Mouse (Mus musculus) retina, postnatal 7 days (tissue): Measurements from ENCODE around the gene Gm17018.

ENCODE experiments used
- DNase-seq: peaks from one replicate; pipeline ENCODE4 v3.0.0-alpha.2; 2012; ENCODE audit warnings: low read depth, low spot score

The Gm17018 gene

DNA sequence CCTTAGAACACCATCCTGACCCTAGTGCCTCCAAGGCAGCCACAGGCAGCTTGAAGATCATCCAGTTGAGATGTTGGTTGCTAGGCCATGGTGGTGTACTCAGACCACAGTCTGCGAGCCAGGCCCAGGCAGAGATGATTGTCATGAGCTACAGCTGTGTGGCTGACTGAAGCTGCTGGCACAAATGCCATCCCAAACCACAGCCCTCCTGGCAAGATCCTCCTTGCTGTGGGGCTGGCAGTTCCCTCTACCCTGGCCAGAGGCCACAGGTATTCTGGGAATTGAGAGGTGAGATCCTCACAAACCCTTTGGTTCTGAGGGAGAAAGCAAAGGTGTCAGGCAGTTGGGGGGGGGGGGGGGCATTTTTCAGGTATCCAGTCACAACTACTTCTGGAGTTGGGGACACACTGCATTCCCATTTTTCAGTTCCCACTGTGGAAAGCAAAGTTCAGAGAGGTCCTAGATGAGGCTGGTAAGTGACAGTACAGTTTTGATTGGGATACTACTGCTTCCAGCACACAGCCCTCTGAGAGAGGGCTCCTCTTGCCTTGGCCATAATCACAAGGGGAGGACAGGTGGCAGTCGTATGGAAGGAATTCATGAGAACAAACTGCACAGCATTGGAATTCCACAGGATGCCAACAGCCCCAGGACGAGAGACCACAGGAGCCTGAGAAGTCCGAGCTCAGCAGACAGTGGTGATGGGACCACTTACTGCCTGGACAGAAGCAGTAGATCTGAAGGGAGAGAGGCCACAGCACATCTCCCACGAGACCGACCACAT is 27.3 kb downstream of the Gm17018 start:
- DNase-seq, result no peak

GRCm38 (mm10) chr19:45589761-45590160 is 29.3 kb downstream of the Gm17018 start:
- no peak for DNase-seq

- DNase-seq, result no peak
Observed at GRCm38 (mm10) chr19:45591704-45592103, 31.3 kb downstream of the Gm17018 start.

DNA sequence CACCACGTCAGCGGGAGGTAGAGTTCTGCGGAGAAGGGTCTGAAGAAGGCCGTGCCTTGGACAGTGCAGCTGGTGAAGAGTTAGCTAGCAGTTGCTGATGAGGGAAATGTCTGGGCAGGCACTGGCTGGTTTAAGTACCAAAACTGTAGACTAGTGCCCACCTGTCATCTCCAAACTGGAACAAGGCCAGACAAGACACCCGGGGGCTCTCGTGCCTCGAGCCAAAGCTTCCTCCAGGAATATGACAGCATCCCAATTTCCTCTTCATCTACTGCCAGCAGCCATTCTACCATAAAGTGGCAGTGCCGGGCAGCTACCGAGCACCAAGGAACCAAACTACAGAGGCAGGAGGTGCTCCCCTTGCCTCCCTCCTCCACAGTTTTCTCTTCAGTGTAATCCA is 32.5 kb downstream of the Gm17018 start:
- DNase-seq, result no peak

GRCm38 (mm10) chr19:45594079-45594478 is 33.7 kb downstream of the Gm17018 start:
- DNase-seq, result no peak

GRCm38 (mm10) chr19:45595481-45595880 is 35.1 kb downstream of the Gm17018 start:
- no peak for DNase-seq

GRCm38 (mm10) chr19:45596019-45596418 is 35.6 kb downstream of the Gm17018 start:
- peak; percentile 43 for DNase-seq

- DNase-seq, result no peak
Observed at GRCm38 (mm10) chr19:45596434-45596833, 36.0 kb downstream of the Gm17018 start.

DNA sequence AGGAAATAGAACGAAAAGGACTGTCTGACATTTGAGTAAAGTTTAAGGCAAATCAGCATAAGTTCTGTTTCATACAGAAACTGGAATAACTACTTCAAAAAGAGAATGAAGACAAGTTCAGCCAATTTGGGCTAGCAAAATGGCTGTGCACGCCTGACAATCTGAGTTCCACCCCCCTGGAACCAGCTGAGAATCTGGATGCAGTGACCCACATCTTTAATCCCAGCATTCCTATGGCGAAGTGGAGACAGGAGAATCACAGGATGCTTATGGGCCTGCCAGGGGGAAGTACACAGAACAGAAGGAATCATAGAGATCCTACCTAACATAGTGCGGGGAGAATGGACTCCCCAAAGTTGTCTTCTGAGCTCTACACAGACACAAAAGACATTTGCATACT is 36.7 kb downstream of the Gm17018 start:
- DNase-seq, result no peak

DNA sequence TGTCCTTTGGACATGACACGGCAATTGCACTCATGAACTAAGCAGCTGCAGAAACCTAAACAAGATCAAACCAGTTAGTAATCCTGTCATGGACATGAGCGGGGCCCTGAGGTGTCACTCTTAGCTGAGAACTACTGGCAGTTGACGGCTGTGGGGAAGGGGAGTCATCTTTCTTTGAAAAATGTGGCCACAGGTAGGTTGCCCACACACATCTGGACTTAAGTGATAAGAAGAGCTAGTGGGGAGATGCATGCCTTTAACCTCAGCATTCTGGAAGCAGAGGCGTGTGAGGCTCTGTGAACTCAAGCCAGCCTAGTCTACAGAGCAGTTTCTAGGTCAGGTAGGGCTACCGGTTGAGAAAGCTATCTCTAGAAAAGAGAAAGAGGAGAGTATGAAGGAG is 42.2 kb downstream of the Gm17018 start:
- DNase-seq, result no peak

- no peak for DNase-seq
Observed at GRCm38 (mm10) chr19:45606701-45607100, 46.3 kb downstream of the Gm17018 start.

DNA sequence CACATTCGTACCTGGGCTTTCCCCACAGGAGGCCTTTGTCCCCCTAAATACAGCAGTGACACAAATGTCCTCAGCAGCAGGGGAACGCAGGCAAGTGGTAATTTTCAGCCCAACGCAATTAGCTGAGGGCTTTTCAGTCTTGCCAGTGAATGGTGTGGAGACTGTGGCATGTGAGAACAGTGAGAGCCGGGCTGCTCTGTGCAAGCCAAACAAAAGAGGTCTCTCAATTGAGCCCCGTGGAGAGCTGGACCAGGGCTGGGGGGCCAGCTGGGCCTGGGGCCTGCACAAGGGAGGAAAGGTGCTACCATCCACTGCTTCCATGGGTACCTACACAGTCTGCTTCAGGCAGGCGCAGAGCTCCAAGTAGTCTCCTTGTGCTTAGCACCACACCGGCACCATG is 47.1 kb downstream of the Gm17018 start:
- DNase-seq, result no peak

DNA sequence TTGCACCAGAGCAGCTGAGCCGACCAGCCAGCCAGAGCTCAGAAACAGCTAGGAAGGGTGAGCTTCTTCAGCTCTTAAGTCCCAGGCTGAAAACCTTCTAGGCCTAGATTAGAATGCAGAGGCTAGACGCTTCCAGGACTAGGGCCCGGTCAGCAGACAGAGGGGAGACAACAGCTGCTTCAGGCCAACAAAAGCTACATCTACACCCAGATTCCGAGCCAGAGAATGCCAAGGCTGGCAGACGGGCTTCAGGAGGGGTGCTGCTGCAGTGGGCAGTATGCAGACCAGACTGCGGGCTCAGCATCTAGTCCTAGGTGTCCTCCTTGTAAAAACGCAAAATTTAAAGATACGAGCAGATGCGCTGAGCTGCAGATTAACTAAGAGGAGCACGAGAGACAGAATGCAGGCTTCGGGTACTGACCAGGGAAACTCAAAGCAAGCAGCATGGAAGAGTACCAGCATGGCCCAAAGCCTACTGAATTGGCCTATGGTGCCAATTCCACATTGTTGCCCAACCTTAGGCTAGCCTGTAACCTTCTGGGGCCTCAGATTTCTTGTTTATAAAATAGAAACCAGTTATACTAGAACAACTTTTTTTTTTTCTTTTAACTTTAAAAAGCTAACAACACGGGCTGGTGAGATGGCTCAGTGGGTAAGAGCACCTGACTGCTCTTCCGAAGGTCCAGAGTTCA is 48.4 kb downstream of the Gm17018 start:
- DNase-seq, result no peak

DNA sequence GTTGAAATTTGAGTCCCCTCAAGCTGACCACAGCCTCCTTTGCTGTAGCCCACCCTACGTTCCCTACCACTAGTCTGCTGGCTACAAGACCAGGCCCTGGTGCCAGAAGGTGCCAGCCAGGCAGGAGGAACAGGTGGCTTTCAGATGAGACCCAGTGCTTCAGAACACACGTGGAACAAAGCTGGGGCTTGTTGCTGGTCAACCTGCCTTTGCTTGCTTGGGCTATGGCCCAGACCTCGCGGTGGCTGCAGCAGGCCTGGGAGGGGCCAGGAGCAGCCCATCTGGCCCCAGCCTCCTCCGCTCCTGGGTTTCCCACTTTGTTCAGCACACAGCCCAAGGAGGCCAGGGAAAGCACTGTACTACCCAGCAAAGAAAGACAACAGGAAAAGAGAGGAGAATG is 50.4 kb downstream of the Gm17018 start:
- DNase-seq, result no peak

- DNase-seq, result no peak
Observed at GRCm38 (mm10) chr19:45614375-45614774, 54.0 kb downstream of the Gm17018 start.

- no peak for DNase-seq
Observed at GRCm38 (mm10) chr19:45614928-45615327, 54.5 kb downstream of the Gm17018 start.

DNA sequence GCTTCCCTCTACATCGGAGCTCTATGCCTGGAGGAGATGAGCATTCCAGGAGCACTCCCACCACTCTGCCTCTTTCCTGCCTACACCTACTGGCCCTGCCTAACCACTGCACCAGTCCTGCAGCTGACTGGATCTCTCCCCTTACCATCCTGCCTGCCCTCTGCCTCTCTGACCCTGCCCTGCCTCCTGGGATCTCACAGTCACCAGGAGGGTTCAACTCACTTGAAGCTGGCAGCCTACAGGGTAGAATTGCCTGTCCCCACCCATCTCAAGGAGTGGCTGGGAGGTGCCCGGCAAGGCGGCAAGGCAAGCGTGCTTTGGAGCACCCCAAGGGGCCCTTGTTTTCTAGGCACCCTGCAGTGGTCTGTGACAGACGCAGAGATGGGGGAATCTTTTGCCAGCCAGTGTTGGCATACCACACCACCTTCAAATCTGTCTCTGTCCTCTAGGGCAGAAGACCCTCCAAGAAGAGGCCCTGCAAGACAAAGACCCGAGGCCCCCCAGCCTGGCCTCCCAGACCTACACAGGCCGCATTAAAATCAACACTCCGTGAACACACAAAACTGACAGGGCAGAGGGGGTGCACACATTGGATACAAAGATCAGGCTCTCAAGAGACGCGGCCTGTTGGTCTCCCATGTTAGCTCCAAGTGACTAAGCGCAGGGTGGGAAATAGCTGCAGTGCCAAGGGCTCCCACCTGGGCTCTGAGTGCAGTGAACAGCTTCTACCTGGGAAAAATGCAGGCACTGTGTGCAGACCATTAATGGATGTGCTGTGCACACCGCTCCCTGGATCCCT is 55.2 kb downstream of the Gm17018 start:
- no peak for DNase-seq

DNA sequence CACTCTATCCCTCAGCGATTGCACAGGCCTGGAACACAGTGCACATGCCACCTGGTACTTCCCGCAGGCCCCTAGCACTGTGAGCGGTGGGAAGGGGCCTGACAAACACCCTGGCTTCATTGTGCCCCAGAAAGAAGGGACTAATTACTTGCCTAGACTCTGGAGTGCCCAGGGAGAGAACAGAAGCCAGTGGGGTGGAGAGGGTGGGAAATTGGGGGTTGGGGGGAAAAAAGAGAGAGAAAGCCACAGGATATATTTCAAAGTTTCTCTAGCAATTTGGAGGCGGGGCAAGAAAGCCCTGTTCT is 55.8 kb downstream of the Gm17018 start:
- no peak for DNase-seq

DNA sequence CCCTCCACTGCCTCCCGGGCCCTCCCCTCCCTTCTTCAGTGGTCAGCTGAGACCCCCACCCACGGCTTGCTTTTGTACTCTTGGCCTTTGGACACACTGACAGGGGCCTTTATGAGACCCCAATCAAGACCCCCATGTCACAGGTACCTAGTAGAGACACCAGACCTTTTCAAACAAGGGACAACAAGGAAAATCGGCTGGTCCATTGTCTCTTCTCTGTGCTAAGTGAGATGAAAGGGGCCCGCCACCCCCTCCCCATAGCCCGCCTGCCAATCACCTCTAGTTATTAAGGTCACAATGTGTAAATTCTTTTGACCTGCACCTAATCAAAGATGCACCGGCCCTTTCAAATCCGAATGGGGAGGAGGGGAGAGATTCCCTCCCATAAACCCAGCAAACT is 56.3 kb downstream of the Gm17018 start:
- no peak for DNase-seq

- no peak for DNase-seq
Observed at GRCm38 (mm10) chr19:45618184-45618583, 57.8 kb downstream of the Gm17018 start.

- no peak for DNase-seq
Observed at GRCm38 (mm10) chr19:45619744-45620501, 59.5 kb downstream of the Gm17018 start.

DNA sequence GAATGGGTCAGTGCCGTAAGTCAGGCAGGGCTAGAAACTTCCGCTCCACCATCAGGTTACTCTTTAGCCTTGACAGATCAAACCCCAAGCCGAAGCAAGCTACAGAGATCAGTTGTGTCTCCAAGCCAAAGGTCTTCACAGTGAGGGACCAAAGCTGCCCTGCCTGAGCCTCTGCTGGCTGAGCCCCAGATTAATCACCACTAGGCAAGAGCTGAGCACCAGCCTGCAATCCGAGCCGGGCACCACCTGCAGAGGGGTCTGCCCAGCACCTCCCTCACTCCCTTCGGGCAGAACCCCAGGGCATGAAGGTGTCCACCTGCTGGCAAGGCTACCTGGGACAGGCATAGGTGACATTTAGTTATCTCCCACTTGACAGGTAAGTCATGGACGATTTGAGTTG is 60.6 kb downstream of the Gm17018 start:
- DNase-seq, result no peak
